Mouse (Mus musculus) layer of hippocampus, adult 8-10 months (tissue): Measurements from ENCODE around the gene Farsb. TPM values are rescaled to one million over a fixed set of nuclear protein-coding genes. Genes with fewer than 3 reads are reported as not detected.

Experiments
- total RNA-seq, 4 experiments: library from RNA; stranded (reverse); gene quantifications; 2 replicates each; pipeline ENCODE4 v1.2.4; 2022

Gene Farsb
- total RNA-seq, 4 experiments from 2014 or later: 61.7 to 74.3 (median 68.0) TPM

Other genes with a start within 250 kb of the Farsb start
- 1 to 10 TPM; 5.5 to 8.9 (median 7.1) TPM for gene Sgpp2, start 178.6 kb downstream of the Farsb start, total RNA-seq
- gene Mogat1, start 22.1 kb upstream of the Farsb start, total RNA-seq: 1 to 10 TPM in 1 of 4 experiments, under 1 TPM in 1, not detected in 2; 0.43 to 1.6 TPM
- gene BC035947, start 23.3 kb upstream of the Farsb start, total RNA-seq: 1 to 10 TPM; 1.0 to 1.5 (median 1.3) TPM
- 100 to 1,000 TPM; 163 to 191 (median 171) TPM for gene Acsl3, start 168.9 kb upstream of the Farsb start, total RNA-seq
- gene Utp14b, start 169.1 kb upstream of the Farsb start, total RNA-seq: 10 to 100 TPM; 19.6 to 33.4 (median 22.8) TPM